Mouse (Mus musculus) liver, adult (tissue): ENCODE data around the gene Gm5431.
"Not testable (repeated sequence)": the region's sequence is repeated elsewhere in the genome, so short reads cannot be mapped to it uniquely, and the experiment has no call there.

Experiments
- GATA4 ChIP-seq: IDR thresholded peaks from 2 replicates; pipeline ENCODE4 v1.6.1; 2014; ENCODE audit warnings: mild to moderate bottlenecking, low read length; ENCODE audit not compliant: insufficient replicate concordance

Gm5431 gene

DNA sequence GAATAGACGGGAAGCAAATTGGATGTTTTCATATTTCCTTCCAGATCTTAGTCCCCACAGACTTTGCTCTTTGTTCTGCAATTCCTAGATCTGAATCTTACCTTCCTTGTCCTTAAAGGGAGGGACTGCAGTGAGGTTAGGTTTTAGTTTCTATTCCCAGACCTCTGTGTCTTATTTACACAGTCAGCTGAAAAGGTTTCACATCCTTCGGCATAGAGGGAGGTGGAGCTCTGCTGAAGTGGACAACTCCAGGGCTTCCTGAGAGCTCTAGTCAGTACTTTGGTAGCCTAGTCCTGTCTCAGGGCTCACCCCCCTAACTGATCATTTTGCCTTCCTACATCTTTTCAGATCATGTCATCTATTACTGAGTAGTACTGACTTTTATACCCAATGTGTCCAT is at the start of gene Gm5431:
Gene Gm5431 (minus strand): TSS at position 194 of the 400 bp plus-strand sequence.
- TF ChIP-seq GATA4 = no peak

DNA sequence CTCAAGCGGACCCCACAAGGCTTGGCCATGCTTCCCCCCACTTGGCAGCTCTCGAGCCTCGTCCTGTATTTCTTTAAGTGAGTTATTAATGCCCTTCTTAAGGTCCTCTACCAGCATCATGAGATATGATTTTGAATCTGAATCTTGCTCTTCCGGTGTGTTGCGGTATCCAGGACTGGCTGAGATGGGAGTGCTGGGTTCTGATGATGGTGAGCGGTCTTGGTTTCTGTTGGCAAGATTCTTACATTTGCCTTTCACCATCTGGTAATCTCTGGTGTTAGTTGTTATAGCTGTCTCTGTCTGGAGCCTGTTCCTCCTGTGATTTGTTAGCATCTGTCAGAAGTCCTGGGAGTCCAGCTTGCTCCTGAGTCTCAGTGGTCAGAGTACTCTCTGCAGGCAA is 44.1 kb upstream of the Gm5431 start, which contains the start of gene Psme2b:
Gene Psme2b (minus strand): TSS at position 101 of the 400 bp plus-strand sequence.
- not testable (repeated sequence) for TF ChIP-seq GATA4

GRCm38 (mm10) chr11:48918380-48918779 is 16.4 kb upstream of the Gm5431 start:
- TF ChIP-seq GATA4 = no peak

GRCm38 (mm10) chr11:48913611-48914010 is 11.6 kb upstream of the Gm5431 start:
- TF ChIP-seq GATA4 = no peak

GRCm38 (mm10) chr11:48908459-48908858 is 6.4 kb upstream of the Gm5431 start:
- no peak for TF ChIP-seq GATA4

DNA sequence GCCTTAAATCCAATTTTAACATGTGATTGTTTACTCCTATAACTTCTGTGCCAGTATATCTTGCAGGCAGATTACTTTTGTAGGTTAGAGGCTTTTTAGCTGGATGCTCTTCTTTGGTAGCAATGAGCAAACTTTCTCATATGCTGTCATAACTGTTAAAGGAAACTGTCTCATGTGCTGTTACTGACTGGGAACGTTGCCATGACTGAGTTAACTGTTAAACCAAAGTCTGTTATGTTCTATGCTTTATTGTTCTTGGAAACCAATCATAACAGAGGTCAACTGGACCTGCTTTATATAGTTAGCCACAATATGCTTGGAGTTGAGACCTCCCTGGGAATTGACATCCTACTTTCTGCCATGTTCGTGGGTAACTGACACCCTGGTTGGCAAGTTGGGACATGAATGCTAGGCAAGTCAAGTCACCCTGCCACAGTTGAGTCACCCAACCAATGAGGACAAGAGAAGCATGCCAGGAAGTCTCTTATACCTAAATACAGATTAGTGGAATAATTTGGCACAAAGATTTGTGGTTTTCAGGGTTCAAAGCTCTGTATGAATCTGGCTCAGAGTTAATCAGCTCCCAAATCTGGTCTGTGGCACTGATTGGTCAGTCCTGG is 3.1 kb downstream of the Gm5431 start:
- TF ChIP-seq GATA4 = no peak

GRCm38 (mm10) chr11:48876680-48877079 is 25.3 kb downstream of the Gm5431 start:
- TF ChIP-seq GATA4 = no peak

GRCm38 (mm10) chr11:48874465-48874864 is 27.5 kb downstream of the Gm5431 start:
- peak; percentile 53 for TF ChIP-seq GATA4

GRCm38 (mm10) chr11:48873591-48874290 is 28.3 kb downstream of the Gm5431 start:
- TF ChIP-seq GATA4 = peak; percentile 36; the same call in 1 of the 2 replicates

DNA sequence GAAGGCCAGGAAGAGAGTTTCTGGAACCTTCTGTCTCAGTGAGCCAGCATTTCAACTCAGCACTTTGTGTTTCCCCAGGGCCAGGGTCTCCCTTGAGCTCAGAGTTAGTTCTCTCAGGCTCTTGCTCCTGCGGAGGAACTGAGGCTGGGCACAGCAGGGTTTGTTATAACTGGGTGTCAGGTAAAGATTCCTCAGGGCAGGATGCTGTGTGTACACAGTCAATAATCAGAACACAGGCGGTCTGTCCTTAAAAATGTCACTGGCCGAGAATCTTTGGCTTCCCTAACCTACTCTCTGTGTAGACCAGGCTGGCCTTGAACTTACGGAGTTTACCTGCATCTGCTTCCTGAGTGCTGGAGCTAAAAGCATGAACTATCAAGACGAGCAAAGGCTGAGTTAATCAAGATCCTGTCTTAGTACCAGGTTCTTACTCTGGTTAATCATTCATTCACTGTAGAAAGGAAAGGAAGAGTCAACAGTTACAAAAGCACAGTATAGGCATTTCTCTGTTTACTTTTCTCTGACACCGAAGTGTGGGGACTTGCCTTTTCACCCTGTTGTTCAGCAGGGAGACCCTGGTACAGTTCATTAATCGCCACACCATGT is 29.2 kb downstream of the Gm5431 start:
- TF ChIP-seq GATA4 = no peak

- no peak for TF ChIP-seq GATA4
Measured at GRCm38 (mm10) chr11:48871817-48872541, 30.0 kb downstream of the Gm5431 start.

DNA sequence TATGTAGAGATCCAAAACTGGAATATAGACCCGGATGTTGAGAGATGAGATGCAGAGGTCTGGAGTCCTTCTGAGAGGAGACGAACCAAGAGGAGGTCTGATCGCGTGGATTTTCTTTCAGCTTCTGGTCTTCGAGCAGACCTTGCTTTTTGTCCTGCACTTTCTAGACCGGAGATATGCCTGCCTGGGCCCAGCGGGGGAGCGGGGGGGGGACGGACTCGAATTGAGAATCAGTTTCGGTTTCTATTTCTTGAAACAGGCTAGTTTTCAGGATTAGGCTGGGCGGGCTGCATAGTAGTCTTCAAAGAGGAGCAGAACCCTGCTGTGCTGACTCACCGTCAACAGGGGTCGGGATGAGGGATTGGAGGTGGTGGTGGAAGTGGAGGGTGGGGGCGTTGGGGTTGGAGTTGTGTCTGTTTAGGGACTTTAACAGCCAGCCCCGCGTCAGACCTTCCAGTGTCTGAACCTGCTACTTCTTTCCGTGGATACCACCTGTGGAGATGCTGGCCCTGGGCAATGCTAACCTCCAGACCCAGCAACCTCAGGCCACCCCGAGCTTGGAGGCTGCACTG is 30.7 kb downstream of the Gm5431 start, which contains the start of gene Irgm1:
Gene Irgm1 (minus strand): TSS at position 483 of the 572 bp plus-strand sequence.
- TF ChIP-seq GATA4 = peak; percentile 57; the same call in 1 of the 2 replicates

- no peak for TF ChIP-seq GATA4
Measured at GRCm38 (mm10) chr11:48870781-48871180, 31.2 kb downstream of the Gm5431 start.

- no peak for TF ChIP-seq GATA4
Measured at GRCm38 (mm10) chr11:48869380-48870110, 32.5 kb downstream of the Gm5431 start.
